Mouse (Mus musculus) thymus, adult 2 months (tissue): ENCODE measurements around the gene Pkd1l3. TPM values are rescaled to one million over a fixed set of nuclear protein-coding genes. Genes with fewer than 3 reads are reported as not detected.

Experiments
- DNase-seq: peaks from one replicate; pipeline ENCODE4 v3.0.0; 2021
- H3K27ac ChIP-seq: fragments of 200-500 bp; 2 replicates; pipeline ENCODE4 v1.5.1; 2012; ENCODE audit warnings: low read length, control low read depth; ENCODE audit not compliant: control insufficient read depth, insufficient read depth
- H3K27me3 ChIP-seq: fragments of 200-500 bp; 2 replicates; pipeline ENCODE4 v1.6.1; 2012; ENCODE audit warnings: mild to moderate bottlenecking, low read length, moderate library complexity, mixed read lengths; ENCODE audit not compliant: control insufficient read depth, insufficient read depth
- H3K36me3 ChIP-seq: fragments of 200-500 bp; 2 replicates; pipeline ENCODE4 v1.6.1; 2012; ENCODE audit warnings: mild to moderate bottlenecking, low read length, moderate library complexity; ENCODE audit not compliant: control insufficient read depth, insufficient read depth
- H3K4me1 ChIP-seq: fragments of 200-500 bp; replicated peaks from 2 replicates; pipeline ENCODE4 v1.6.1; 2012; ENCODE audit warnings: low read length; ENCODE audit not compliant: control insufficient read depth, insufficient read depth
- H3K4me3 ChIP-seq: fragments of 200-500 bp; 2 replicates; pipeline ENCODE4 v1.5.1; 2012; ENCODE audit warnings: mild to moderate bottlenecking, low read length, control low read depth, moderate library complexity; ENCODE audit not compliant: control insufficient read depth, insufficient read depth
- CTCF ChIP-seq: fragments of 200-500 bp; IDR thresholded peaks from 2 replicates; pipeline ENCODE4 v1.5.1; 2012; ENCODE audit warnings: mild to moderate bottlenecking, control low read depth, low read length, moderate library complexity, borderline replicate concordance; ENCODE audit not compliant: control insufficient read depth, poor library complexity, insufficient read depth; ENCODE audit errors: extremely low read depth
- POLR2A ChIP-seq: fragments of 200-500 bp; IDR thresholded peaks from 2 replicates; pipeline ENCODE4 v1.6.1; 2012; ENCODE audit warnings: mild to moderate bottlenecking, low read length, control low read depth, moderate library complexity; ENCODE audit not compliant: control insufficient read depth, poor library complexity, insufficient read depth; ENCODE audit errors: extremely low read depth
- WGBS: fragments of 180-500 bp; shearing (Covaris S2); methylation state at CpG from one replicate; pipeline ENCODE4 v1.1.7; 2018; 5-methylcytosine and 5-hydroxymethylcytosine counted together
- polyA plus RNA-seq: library from polyadenylated mRNA; depleted of rRNA; stranded (reverse); fragments of >200 nt; gene quantifications from 2 replicates; pipeline ENCODE4 v1.2.3, GENCODE M21; 2012

The Pkd1l3 gene
- polyA plus RNA-seq, 1 experiment, result 0.34 TPM

DNA sequence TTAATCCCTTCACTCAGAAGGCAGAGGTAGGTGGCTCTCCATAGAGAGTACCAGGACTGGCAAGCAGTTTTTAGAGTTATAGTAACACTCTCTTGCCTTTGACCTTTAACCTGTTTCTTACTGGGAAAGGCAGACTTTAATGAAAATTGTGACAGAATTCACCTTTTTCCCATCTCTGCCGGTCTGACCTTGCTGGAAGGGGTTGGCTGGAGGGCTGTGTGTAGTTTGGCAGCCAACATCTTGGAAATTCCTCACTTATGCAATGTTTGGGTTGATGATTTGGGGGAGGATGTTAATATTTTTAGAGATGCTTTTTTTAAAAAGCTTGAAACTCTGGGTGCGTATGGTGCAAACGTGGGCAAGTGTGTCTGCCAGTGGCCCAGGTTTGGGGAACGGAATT lies 30.0 kb upstream of the Pkd1l3 start:
- no peak for DNase-seq
- TF ChIP-seq CTCF (no peak), POLR2A (no peak)
- no peak overlapping the region for H3K4me3 ChIP-seq
- no peak overlapping the region for H3K27ac ChIP-seq
- H3K36me3 ChIP-seq, result no peaks in the 10 kb centered on the region
- 90% methylated on average over 4 of the region's 4 CpGs for WGBS
- H3K4me1 ChIP-seq, result no peaks in the 10 kb centered on the region
- H3K27me3 ChIP-seq, result no peaks in the 10 kb centered on the region

- Histone ChIP-seq H3K36me3 (no peaks in the 10 kb centered on the region), H3K4me1 (no peaks in the 10 kb centered on the region), H3K27me3 (no peaks in the 10 kb centered on the region), H3K4me3 (no peak overlapping the region), H3K27ac (no peak overlapping the region)
- no peak for DNase-seq
- WGBS, result 90% methylated on average over 3 of the region's 3 CpGs
- TF ChIP-seq POLR2A, result no peak
- TF ChIP-seq CTCF, result no peak
Observed at GRCm38 (mm10) chr8:109584830-109585229, 29.5 kb upstream of the Pkd1l3 start.

- Histone ChIP-seq H3K27me3 (no peaks in the 10 kb centered on the region), H3K4me3 (no peak overlapping the region), H3K27ac (no peak overlapping the region), H3K36me3 (no peaks in the 10 kb centered on the region), H3K4me1 (no peaks in the 10 kb centered on the region)
- no peak for DNase-seq
- TF ChIP-seq CTCF (no peak), POLR2A (no peak)
Observed at GRCm38 (mm10) chr8:109585652-109586051, 28.7 kb upstream of the Pkd1l3 start.

GRCm38 (mm10) chr8:109586972-109587504 lies 27.3 kb upstream of the Pkd1l3 start:
- Histone ChIP-seq H3K4me3 (no peak overlapping the region), H3K36me3 (no peaks in the 10 kb centered on the region), H3K4me1 (no peaks in the 10 kb centered on the region), H3K27me3 (no peaks in the 10 kb centered on the region), H3K27ac (no peak overlapping the region)
- 70% methylated on average over 7 of the region's 7 CpGs for WGBS
- TF ChIP-seq POLR2A (no peak), CTCF (no peak)
- no peak for DNase-seq

- Histone ChIP-seq H3K4me3 (no peak overlapping the region), H3K4me1 (no peaks in the 10 kb centered on the region), H3K27ac (no peak overlapping the region), H3K36me3 (no peaks in the 10 kb centered on the region), H3K27me3 (no peaks in the 10 kb centered on the region)
- DNase-seq, result no peak
- TF ChIP-seq POLR2A (no peak), CTCF (no peak)
- WGBS, result 96% methylated on average over 9 of the region's 9 CpGs
Observed at GRCm38 (mm10) chr8:109590901-109591300, 23.4 kb upstream of the Pkd1l3 start.

- TF ChIP-seq POLR2A (no peak), CTCF (no peak)
Observed at GRCm38 (mm10) chr8:109591367-109591766, 22.9 kb upstream of the Pkd1l3 start.

DNA sequence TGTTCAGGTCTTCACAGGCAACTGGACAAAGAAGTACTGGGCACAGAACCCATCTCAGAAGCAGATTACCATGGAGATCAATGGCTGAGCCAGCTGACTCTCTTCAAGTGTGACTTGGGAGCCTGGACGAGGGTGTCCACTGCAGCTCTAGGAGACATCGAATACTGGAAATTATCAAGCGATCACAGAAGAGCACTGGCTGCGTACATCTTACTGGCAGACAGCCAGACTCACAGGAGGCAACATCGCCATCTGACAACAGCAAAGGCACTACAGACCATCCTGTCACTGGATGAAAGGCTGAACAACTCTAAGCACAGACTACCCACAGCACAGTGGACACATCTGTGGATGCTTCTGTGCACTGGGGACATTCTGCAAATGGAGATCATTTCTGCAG lies 22.2 kb upstream of the Pkd1l3 start:
- Histone ChIP-seq H3K4me3 (no peak overlapping the region), H3K4me1 (no peaks in the 10 kb centered on the region), H3K36me3 (no peaks in the 10 kb centered on the region), H3K27me3 (no peaks in the 10 kb centered on the region), H3K27ac (no peak overlapping the region)
- TF ChIP-seq POLR2A (no peak), CTCF (no peak)
- no peak for DNase-seq
- WGBS, result 94% methylated on average over 5 of the region's 5 CpGs

More at GRCm38 (mm10) chr8:109591367-109591766, 22.9 kb upstream of the Pkd1l3 start:
- DNase-seq, result no peak
- Histone ChIP-seq H3K4me3 (no peak overlapping the region), H3K36me3 (no peaks in the 10 kb centered on the region), H3K27ac (no peak overlapping the region), H3K4me1 (no peaks in the 10 kb centered on the region), H3K27me3 (no peaks in the 10 kb centered on the region)
- 91% methylated on average over 3 of the region's 3 CpGs for WGBS
